ENCODE assay signal across 9 mouse cellular contexts in the genomic region with DNA sequence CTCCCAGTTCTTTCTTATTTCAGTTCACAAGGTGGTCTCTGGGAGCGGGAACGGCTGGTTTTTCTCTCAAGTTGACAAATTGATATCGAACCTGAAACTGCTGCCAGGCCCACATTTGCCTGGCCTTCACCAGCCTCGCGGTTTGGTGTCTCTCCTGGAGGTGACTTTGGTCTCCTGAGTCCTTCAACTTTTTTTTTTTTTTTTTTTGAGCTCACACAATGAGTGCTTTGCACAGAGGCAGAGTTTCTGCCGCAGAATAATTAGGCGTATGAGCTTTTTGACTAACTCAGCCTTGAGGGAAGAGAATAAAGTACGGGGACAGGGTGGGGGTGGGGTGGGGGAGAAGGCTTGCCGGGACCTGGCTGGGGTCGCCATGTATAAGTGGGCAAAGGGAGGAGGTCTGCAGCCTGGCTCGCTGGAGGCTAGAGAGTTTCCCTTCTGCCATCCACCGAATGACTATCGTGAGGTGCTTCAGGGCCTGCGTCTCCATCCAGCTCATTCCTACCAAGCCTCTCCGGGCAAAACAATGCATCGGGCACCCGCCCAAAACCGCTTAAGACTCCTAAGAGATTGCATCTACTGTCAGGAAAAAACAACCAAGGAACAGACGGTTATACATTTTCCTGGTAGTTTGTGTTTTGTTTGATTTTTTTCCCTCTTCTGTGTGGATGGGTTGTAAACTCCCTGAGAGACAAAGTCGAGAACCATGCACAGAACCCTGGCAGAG.
A peak's percentile ranks its signal among the peaks of the same experiment; 100 is the strongest.
DNase-seq lines count a peak whose midpoint lies in the region; ATAC-seq lines count a peak whose summit lies in the region.
"Had no signal": no experiment of that assay in that cellular context is flagged by ENCODE, and none has a peak within 500 bp of the region (broad histone marks: within the 10 kb centered on the region; RNA-seq: fewer than 3 reads in every experiment).

No protein-coding gene starts in this region.

- intact Hi-C loops in heart, postnatal 36 days (cut with DNase I) = loop anchor here (2.0 kb wide), 1 partner anchor 50 kb away; no protein-coding TSS in a partner anchor

- no peak overlapping the region for H3K4me3 ChIP-seq in heart, embryonic 11.5 days (ENCODE audit: low read depth, low read length)
- H3K4me3 ChIP-seq: liver, embryonic 15.5 days had no signal

- no peaks in the 10 kb centered on the region for H3K36me3 ChIP-seq in heart, embryonic 11.5 days (ENCODE audit: control insufficient read depth, insufficient read depth, low read length)
- H3K36me3 ChIP-seq: liver, embryonic 15.5 days had no signal

- no peak overlapping the region for H3K9ac ChIP-seq in heart, embryonic 11.5 days (ENCODE audit: low read depth, low read length)
- H3K9ac ChIP-seq: liver, embryonic 15.5 days had no signal

- no peak overlapping the region for H3K4me2 ChIP-seq in heart, embryonic 11.5 days
- H3K4me2 ChIP-seq: liver, embryonic 15.5 days had no signal

- ATAC-seq in heart, embryonic 11.5 days (replicated peaks; ENCODE audit: insufficient number of reproducible peaks, low FRiP score, low TSS enrichment) = no peak

- no peak overlapping the region for H3K27ac ChIP-seq in heart, embryonic 11.5 days (ENCODE audit: low read depth, low read length)
- H3K27ac ChIP-seq: liver, embryonic 15.5 days had no signal

- peaks cover 3% of the 10 kb centered on the region; the same call in 1 of the 2 replicates for H3K4me1 ChIP-seq in heart, embryonic 11.5 days (ENCODE audit: control insufficient read depth, insufficient read depth, low read length)

- H3K9me3 ChIP-seq in heart, embryonic 11.5 days (replicated peaks; ENCODE audit: control insufficient read depth, low read length) = no peaks in the 10 kb centered on the region
- H3K9me3 ChIP-seq: liver, embryonic 15.5 days had no signal

- 61% methylated on average over 20 of the region's 20 CpGs for WGBS in heart, embryonic 11.5 days (ENCODE audit: insufficient replicate concordance)

- H3K27me3 ChIP-seq in heart, embryonic 11.5 days (ENCODE audit: control insufficient read depth, insufficient read depth, low read length) = no peaks in the 10 kb centered on the region
- H3K27me3 ChIP-seq: liver, embryonic 15.5 days had no signal

- peak; percentile 97 for DNase-seq in heart, adult 11 months
- peak; percentile 42 for DNase-seq in urinary bladder, postnatal 14 days (ENCODE audit: low spot score)
- no peak for DNase-seq in urinary bladder, postnatal 25 days (ENCODE audit: low spot score)
- peak; percentile 54 to 70 for DNase-seq in heart, postnatal 36 days
- DNase-seq in testis, postnatal 14 days (ENCODE audit: low spot score) = peak; percentile 31
- DNase-seq in layer of hippocampus, adult 11-12 months (ENCODE audit: low spot score) = no peak
- no peak for DNase-seq in adipocyte (ENCODE audit: low spot score)

Comparison
In these comparisons a context has a peak if more than half of its experiments do, and no peak if none do; other contexts are left out.
1. DNase-seq: peak in heart, adult 11 months (single experiment), urinary bladder, postnatal 14 days (single experiment), heart, postnatal 36 days (2 of 2) and testis, postnatal 14 days (single experiment); none in urinary bladder, postnatal 25 days (single experiment), layer of hippocampus, adult 11-12 months (single experiment) and adipocyte (single experiment).